Mouse (Mus musculus): ENCODE data around the gene Fam222b. TPM values are rescaled to one million over a fixed set of nuclear protein-coding genes. Genes with fewer than 3 reads are reported as not detected.
"Not testable (repeated sequence)": the region's sequence is repeated elsewhere in the genome, so short reads cannot be mapped to it uniquely, and the experiment has no call there.

Fam222b gene
- polyA plus RNA-seq, 1 experiment from 2014 or later = 18.2 TPM

DNA sequence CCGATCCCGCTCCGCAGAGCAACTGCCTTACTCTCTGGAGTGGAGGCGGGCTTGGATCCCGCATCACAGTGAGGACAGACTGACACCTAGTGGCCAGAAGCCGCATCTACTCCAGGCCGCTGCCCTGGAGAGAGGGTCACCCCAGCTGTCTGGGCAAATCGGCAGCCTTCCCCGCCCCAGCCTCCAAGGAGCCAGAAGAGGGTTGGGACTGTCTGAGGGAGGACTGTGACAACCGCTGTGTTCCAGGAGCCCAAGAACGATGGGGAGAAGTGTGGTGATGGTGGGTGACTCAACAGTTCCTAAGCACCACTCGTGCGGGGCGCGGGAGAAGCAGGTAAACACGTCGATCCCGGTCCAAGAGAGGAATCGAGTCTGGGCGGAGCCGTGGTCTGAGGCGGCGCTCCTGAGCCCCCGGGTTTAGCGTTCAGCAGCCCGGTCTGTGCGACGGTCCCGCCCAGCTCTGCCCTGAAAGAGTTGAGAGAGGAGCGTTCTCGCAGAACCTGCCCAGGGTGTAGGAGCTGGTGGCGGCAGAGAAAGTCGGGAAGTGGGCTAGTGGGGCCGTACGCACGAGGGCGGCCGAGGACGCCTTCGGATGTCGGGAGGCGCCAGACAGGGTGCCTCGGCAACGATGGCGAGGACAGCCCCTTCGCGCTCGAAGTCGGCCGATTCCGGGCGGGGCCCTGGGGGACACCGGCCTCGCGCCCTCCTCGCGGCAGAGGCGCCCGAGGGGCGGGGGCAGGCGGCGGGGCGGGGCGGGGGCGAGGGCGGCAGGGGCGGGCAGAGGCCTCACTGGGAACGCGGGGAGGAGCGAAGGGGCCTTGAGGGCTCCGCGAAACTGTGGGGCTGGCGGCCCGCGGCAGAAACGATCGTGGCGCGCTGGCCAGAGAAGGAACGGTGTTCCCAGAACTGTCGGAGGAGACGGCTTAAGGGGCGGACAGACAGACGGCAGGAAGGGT is 83.7 kb downstream of the Fam222b start:
- H3K4me1 ChIP-seq = peaks cover 67% of the 10 kb centered on the region

DNA sequence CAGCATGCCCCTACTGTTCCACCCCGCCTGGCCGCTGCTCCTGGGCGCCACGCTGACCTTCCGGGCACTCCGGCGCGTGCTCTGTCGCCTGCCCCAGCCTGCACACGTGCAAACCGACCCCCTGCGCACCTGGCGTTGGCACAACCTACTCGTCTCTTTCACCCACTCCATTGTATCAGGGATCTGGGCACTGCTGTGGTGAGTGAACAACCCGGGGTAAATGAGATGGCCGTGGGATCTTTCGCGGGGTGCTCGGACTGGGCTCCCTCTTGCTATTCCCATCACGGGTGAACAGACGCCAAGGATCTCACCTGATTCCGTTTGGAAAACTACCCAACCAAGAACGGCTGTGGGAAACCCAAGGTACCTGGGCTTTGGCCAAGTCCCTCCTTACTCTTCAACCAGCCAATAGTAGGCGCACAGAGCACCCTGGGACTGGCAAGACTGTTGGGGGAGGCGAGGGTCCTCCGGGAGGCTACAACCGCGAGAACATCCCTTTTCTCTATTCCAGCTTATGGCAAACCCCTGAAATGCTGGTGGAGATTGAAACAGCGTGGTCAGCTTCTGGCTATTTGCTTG is 84.5 kb downstream of the Fam222b start:
- no peaks in the 10 kb centered on the region for H3K9me3 ChIP-seq (replicated peaks)
- peak overlapping the region; percentile 94 for H3K4me2 ChIP-seq
- no peaks in the 10 kb centered on the region for H3K27me3 ChIP-seq
- H3K36me3 ChIP-seq = peaks cover 32% of the 10 kb centered on the region
- H3K4me3 ChIP-seq (replicated peaks) = peak overlapping the region; percentile 66
- peak overlapping the region; percentile 81 for H3K9ac ChIP-seq
- ATAC-seq (replicated peaks; ENCODE audit: low FRiP score) = peak; percentile 7
- peak overlapping the region; percentile 99 for H3K27ac ChIP-seq
- H3K4me1 ChIP-seq = peaks cover 68% of the 10 kb centered on the region
- WGBS = 1% methylated on average over 29 of the region's 29 CpGs

More for the DNA sequence above, 83.7 kb downstream of the Fam222b start:
- Histone ChIP-seq H3K36me3 (peaks cover 32% of the 10 kb centered on the region), H3K27me3 (no peaks in the 10 kb centered on the region), H3K9ac (peak overlapping the region; percentile 81), H3K4me3 (replicated peaks) (peak overlapping the region; percentile 66), H3K27ac (peak overlapping the region; percentile 99), H3K9me3 (replicated peaks) (no peaks in the 10 kb centered on the region), H3K4me2 (peak overlapping the region; percentile 94)
- peak; percentile 86 for ATAC-seq (replicated peaks; ENCODE audit: low FRiP score)
- WGBS = under 1% methylated on average over 74 of the region's 84 CpGs

DNA sequence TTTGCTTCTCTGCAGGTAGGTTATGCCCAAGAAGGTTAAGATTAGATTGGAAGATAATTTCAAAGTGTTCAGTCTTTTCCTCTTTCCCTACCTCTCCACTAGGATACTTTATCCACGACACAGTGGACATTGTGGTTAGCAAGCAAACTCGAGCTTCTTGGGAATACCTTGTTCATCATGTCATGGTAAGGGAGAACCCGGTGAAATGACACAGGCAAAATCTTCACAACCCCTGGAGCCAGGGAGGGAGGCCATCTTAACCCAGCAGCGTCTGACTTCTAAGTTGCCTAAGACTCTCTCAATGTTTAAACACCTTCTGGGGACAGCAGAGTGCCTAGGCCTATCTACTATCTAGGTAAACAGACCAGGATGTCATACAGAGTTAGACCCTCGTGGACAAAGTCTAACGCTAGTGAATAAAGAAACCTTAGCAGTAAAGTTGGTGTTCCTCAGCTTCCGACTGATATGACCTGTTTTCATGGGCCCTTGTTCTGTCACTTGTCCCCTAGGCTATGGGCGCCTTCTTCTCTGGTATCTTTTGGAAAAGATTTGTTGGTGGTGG is 85.1 kb downstream of the Fam222b start:
- ATAC-seq (replicated peaks; ENCODE audit: low FRiP score) = no peak
- H3K27ac ChIP-seq = peak overlapping the region; percentile 99
- H3K4me2 ChIP-seq = peak overlapping the region; percentile 94
- H3K4me1 ChIP-seq = peaks cover 66% of the 10 kb centered on the region
- no peaks in the 10 kb centered on the region for H3K9me3 ChIP-seq (replicated peaks)
- H3K36me3 ChIP-seq = peaks cover 32% of the 10 kb centered on the region
- no peaks in the 10 kb centered on the region for H3K27me3 ChIP-seq
- 24% methylated on average over 8 of the region's 8 CpGs for WGBS
- peak overlapping the region; percentile 81; the same call in 1 of the 2 replicates for H3K9ac ChIP-seq
- H3K4me3 ChIP-seq (replicated peaks) = peak overlapping the region; percentile 66

DNA sequence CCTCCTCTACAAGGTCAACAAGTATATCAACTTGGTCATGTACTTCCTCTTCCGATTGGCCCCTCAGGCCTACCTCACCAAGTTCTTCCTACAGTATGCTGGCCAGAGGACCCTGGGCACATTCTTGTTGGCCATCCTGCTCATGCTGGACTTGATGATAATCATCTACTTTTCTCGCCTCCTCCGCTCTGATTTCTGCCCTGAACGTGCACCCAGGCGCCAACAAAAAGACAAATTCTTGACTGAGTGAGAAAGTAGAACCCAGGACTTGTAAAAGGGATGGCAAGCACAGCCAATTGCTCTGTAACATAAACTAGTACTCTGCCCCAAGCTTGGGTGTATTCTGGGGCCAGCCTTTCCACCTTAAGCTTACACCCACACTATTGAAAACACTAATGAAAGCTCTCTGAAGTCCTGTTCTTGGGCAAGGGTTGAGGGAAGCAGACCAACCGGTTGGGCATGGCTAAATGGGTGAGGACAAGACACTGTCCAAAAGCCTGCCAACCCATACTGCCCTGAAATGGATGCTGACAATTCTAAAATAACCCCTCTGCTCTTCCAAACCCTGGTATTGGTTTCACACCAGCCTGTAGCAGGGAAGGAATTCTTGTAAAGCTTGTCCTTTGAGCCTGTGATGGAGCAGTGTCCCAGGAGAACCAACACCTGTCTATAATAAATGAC is 85.8 kb downstream of the Fam222b start:
- peak overlapping the region; percentile 94 for H3K4me2 ChIP-seq
- peaks cover 32% of the 10 kb centered on the region for H3K36me3 ChIP-seq
- H3K9me3 ChIP-seq (replicated peaks) = no peaks in the 10 kb centered on the region
- H3K4me1 ChIP-seq = peaks cover 65% of the 10 kb centered on the region
- peak overlapping the region; percentile 12; the same call in 1 of the 2 replicates for H3K9ac ChIP-seq
- H3K4me3 ChIP-seq (replicated peaks) = peak overlapping the region; percentile 66
- 70% methylated on average over 6 of the region's 6 CpGs for WGBS
- no peak for ATAC-seq (replicated peaks; ENCODE audit: low FRiP score)
- peak overlapping the region; percentile 99 for H3K27ac ChIP-seq
- H3K27me3 ChIP-seq = no peaks in the 10 kb centered on the region

DNA sequence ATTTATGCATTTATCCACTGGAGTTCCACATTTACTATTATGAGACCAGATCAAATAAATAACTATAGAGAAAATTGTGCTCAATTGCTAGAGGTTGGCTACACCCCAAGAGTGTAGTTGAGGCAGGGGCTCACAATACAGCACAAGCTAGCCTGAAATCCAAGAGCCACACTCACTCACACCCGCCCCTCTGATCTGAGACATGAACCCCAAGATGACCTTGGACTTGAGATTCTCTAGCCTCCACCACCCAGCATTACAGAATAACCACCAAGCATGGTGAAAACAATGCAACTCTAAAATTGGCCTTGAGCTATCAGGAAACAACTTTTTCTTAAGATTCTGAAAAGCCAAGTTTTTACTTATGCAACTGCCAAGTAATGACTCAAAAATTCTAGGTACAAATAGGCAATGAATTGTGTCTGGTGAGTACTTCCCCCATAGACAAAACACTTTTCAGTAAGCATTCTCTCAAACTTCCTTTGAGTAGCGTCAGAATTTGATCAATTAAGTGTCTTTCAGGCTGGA is 87.4 kb downstream of the Fam222b start:
- Histone ChIP-seq H3K36me3 (peaks cover 32% of the 10 kb centered on the region), H3K9ac (peak overlapping the region; percentile 97), H3K4me3 (replicated peaks) (peak overlapping the region; percentile 95), H3K4me1 (peaks cover 58% of the 10 kb centered on the region), H3K9me3 (replicated peaks) (no peaks in the 10 kb centered on the region), H3K27ac (no peak overlapping the region), H3K27me3 (no peaks in the 10 kb centered on the region), H3K4me2 (peak overlapping the region; percentile 94)
- ATAC-seq (replicated peaks; ENCODE audit: low FRiP score) = no peak
- 39% methylated on average over 2 of the region's 2 CpGs for WGBS

DNA sequence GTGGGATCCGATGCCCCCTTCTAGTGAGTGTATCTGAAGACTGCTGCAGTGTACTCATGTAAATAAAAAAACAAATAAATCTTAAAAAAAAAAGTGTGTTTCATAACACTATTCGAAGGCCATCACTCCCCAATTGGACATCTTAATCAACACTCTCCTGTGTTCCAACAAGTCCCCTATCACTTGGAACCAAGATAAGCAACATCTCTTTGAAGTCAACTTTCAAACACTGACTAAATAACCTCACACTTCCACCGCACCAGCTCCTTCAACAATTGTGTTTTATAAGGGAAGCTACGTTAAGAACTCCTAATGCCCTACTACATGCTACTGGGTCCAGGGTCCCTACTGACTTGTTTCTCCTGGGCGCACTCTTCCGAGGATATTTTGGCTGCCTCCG is 88.0 kb downstream of the Fam222b start:
- Histone ChIP-seq H3K4me3 (replicated peaks) (peak overlapping the region; percentile 95), H3K9me3 (replicated peaks) (no peaks in the 10 kb centered on the region), H3K27me3 (no peaks in the 10 kb centered on the region), H3K4me2 (peak overlapping the region; percentile 94), H3K36me3 (peaks cover 32% of the 10 kb centered on the region), H3K27ac (peak overlapping the region; percentile 96), H3K4me1 (peaks cover 53% of the 10 kb centered on the region), H3K9ac (peak overlapping the region; percentile 97)
- ATAC-seq (replicated peaks; ENCODE audit: low FRiP score) = no peak
- WGBS = 6% methylated on average over 7 of the region's 7 CpGs

DNA sequence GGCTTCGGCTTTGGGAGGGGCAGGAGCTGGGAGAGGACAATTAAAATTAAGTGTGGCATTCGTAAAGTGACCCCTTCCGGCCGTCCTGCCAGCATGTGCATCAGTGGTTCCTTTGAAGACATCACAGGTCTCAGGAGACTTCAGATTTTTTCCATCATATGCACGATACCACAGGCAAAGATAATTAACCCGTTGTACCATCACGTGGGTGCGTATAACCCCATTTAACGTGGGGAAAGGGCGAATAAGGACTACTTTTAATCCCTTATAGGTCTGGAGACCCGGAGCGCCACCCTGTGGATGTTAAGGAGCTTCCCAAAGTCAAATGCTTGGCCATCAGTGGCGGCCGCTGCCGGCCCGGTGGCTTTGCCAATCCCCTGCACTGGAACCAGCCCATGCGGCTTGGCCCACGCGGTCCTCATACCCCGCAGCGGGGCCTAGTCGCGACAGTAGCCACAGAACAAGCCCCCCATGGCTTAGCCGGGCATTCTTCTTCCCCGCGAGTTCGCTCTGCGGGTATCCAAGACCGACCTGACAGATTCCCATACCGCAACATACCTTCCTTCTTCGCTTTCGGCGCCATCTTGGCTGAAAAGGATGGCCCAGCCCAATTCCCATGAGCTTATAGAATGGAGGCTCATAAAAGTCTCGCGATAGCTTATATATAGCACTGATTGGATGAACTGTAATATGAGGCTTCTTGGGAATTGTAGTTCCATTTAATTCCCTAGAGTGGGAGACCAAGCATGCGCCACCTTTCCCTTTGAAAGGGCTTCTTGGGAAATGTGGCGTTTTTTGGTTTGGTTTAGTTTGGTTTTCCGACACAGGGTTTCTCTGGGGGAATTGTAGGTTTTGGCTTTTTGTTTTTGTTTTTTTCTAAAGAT is 88.7 kb downstream of the Fam222b start, which contains the start of gene Rpl23a:
Rpl23a (minus strand) TSS at position 624 of the 884 bp plus-strand sequence.
- H3K9me3 ChIP-seq (replicated peaks) = no peaks in the 10 kb centered on the region
- H3K4me2 ChIP-seq = peak within 1 kb of the TSS; percentile 94
- ATAC-seq (replicated peaks; ENCODE audit: low FRiP score) = peak; percentile 83
- H3K27me3 ChIP-seq = no peaks in the 10 kb centered on the region
- under 1% methylated on average over 38 of the region's 38 CpGs for WGBS
- H3K9ac ChIP-seq = peak within 1 kb of the TSS; percentile 97
- H3K27ac ChIP-seq = peak within 1 kb of the TSS; percentile 96
- H3K36me3 ChIP-seq = peaks cover 32% of the 10 kb centered on the region
- H3K4me3 ChIP-seq (replicated peaks) = peak within 1 kb of the TSS; percentile 95
- H3K4me1 ChIP-seq = peaks cover 50% of the 10 kb centered on the region

DNA sequence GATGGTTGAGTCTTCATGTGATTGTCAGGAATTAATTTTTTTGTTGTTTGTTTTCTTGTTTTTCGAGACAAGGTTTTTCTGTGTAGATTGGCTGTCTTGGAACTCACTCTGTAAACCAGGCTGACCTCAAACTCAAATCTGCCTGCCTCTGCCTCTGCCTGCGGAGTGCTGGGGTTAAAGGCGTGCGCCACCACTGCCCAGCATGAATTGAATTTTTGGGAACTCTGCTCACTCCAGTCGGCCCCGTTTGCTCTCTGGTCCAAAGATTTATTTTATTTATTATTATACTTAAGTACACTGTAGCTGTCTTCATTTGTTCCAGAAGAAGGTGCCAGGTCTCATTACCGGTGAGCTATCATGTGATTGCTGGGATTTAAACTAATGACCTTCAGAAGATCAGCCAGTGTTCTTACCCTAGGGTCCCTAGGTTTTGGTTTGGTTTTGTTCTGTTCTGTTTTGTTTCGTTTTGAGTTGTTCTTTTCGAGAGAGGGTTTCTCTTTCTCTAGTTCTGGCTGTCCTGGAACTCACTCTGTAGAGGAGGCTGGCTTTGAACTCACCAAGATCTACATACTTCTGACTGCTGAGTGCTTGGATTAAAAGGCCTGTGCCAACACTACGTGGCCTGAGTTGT is 89.5 kb downstream of the Fam222b start:
- Histone ChIP-seq H3K4me3 (replicated peaks) (peak overlapping the region; percentile 95), H3K9me3 (replicated peaks) (no peaks in the 10 kb centered on the region), H3K36me3 (peaks cover 32% of the 10 kb centered on the region), H3K9ac (0 out of 2 replicates have a peak overlapping the region, but pooled peaks have one; percentile 97), H3K27me3 (no peaks in the 10 kb centered on the region), H3K4me1 (peaks cover 44% of the 10 kb centered on the region), H3K27ac (peak overlapping the region; percentile 96), H3K4me2 (peak overlapping the region; percentile 94)
- WGBS = 49% methylated on average over 10 of the region's 10 CpGs
- ATAC-seq (replicated peaks; ENCODE audit: low FRiP score) = no peak

DNA sequence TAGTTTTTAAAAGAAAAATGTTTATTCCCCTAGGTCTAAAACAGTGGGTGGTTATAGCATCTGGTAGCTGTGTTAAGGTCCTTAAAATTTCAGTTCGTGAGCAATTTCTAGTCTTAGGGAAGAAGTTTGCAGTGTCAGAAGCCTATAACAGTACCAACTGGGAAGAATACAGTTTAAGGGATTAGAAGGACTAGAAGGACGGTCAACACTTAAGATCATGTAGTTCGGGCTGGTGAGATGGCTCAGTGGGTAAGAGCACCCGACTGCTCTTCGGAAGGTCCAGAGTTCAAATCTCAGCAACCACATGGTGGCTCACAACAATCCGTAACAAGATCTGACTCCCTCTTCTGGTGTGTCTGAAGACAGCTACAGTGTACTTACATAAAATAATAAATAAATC is 90.2 kb downstream of the Fam222b start:
- not testable (repeated sequence) for H3K4me3 ChIP-seq (replicated peaks); H3K4me2 ChIP-seq; H3K9me3 ChIP-seq (replicated peaks); H3K27me3 ChIP-seq; ATAC-seq (replicated peaks; ENCODE audit: low FRiP score); H3K27ac ChIP-seq; H3K9ac ChIP-seq
- Histone ChIP-seq H3K36me3 (peaks cover 30% of the 10 kb centered on the region), H3K4me1 (peaks cover 39% of the 10 kb centered on the region)
- 95% methylated on average over 6 of the region's 6 CpGs for WGBS
